ENCODE assay signal across 10 mouse cellular contexts in the genomic region with DNA sequence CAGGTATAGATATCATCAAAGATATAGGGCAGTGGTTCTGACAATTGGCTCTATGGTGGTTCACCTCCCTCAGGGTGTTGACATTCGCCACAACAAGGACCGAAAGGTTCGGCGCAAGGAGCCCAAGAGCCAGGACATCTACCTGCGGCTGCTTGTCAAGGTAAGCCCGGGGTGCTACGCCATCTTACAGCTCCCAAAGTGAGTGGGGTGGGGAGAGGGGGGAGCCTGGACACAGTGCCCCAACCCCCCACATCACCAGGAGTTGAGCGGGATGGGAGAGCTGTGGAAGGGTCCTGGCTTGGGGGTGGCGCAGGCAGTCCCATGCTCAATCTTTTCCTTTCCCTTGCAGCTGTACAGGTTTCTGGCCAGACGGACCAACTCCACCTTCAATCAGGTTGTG. TPM values are rescaled to one million over a fixed set of nuclear protein-coding genes. Genes with fewer than 3 reads are reported as not detected.
A peak's percentile ranks its signal among the peaks of the same experiment; 100 is the strongest.
DNase-seq lines count a peak whose midpoint lies in the region; ATAC-seq and TF ChIP-seq lines count a peak whose summit lies in the region.
"Had no signal": no experiment of that assay in that cellular context is flagged by ENCODE, and none has a peak within 500 bp of the region (broad histone marks: within the 10 kb centered on the region; RNA-seq: fewer than 3 reads in every experiment).

No protein-coding gene starts in this region.

- peaks cover 20% of the 10 kb centered on the region for H3K4me1 ChIP-seq in kidney, postnatal 0 days (replicated peaks; ENCODE audit: insufficient read depth, low read length)
- peaks cover 41% of the 10 kb centered on the region for H3K4me1 ChIP-seq in embryonic facial prominence, embryonic 13.5 days
- peaks cover 31% of the 10 kb centered on the region for H3K4me1 ChIP-seq in intestine, embryonic 14.5 days (replicated peaks; ENCODE audit: control insufficient read depth, insufficient read depth, low read length)

- peaks cover 21% of the 10 kb centered on the region; the same call in 1 of the 2 replicates for H3K36me3 ChIP-seq in kidney, postnatal 0 days (ENCODE audit: insufficient read depth, low read length)
- H3K36me3 ChIP-seq in embryonic facial prominence, embryonic 13.5 days: peaks cover 52% of the 10 kb centered on the region
- H3K36me3 ChIP-seq in intestine, embryonic 14.5 days (ENCODE audit: control insufficient read depth, insufficient read depth, low read length): peaks cover 54% of the 10 kb centered on the region
- no peaks in the 10 kb centered on the region for H3K36me3 ChIP-seq in myocyte (ENCODE audit: control insufficient read depth, insufficient read depth)

- H3K9me3 ChIP-seq in kidney, postnatal 0 days (replicated peaks; ENCODE audit: low read length): no peaks in the 10 kb centered on the region
- no peaks in the 10 kb centered on the region for H3K9me3 ChIP-seq in embryonic facial prominence, embryonic 13.5 days
- H3K9me3 ChIP-seq in intestine, embryonic 14.5 days (ENCODE audit: control insufficient read depth, low read length): no peaks in the 10 kb centered on the region

- H3K9ac ChIP-seq in kidney, postnatal 0 days (ENCODE audit: low read depth, low read length): peak overlapping the region; percentile 90
- peak overlapping the region; percentile 99 for H3K9ac ChIP-seq in embryonic facial prominence, embryonic 13.5 days
- peak overlapping the region; percentile 100 for H3K9ac ChIP-seq in intestine, embryonic 14.5 days (ENCODE audit: low read length)

- H3K27me3 ChIP-seq in kidney, postnatal 0 days (ENCODE audit: insufficient read depth, low read length): no peaks in the 10 kb centered on the region
- no peaks in the 10 kb centered on the region for H3K27me3 ChIP-seq in embryonic facial prominence, embryonic 13.5 days
- no peaks in the 10 kb centered on the region for H3K27me3 ChIP-seq in intestine, embryonic 14.5 days (replicated peaks; ENCODE audit: control insufficient read depth, insufficient read depth, low read length)
- no peaks in the 10 kb centered on the region for H3K27me3 ChIP-seq in myocyte (ENCODE audit: control insufficient read depth, insufficient read depth, insufficient read length)

- peaks cover 43% of the 10 kb centered on the region for H3K79me2 ChIP-seq in myocyte (ENCODE audit: control insufficient read depth, insufficient read depth)

- H3ac ChIP-seq in myocyte (ENCODE audit: control insufficient read depth, insufficient read length): peak overlapping the region; percentile 52

- TF ChIP-seq POLR2A in myocyte (IDR thresholded peaks at IDR 0.05; ENCODE audit: insufficient read length, low read depth): no peak

- WGBS in kidney, postnatal 0 days: 77% methylated on average over 10 of the region's 10 CpGs
- 83% methylated on average over 10 of the region's 10 CpGs for WGBS in embryonic facial prominence, embryonic 13.5 days
- 73% methylated on average over 10 of the region's 10 CpGs for WGBS in intestine, embryonic 14.5 days

- H3K4me3 ChIP-seq in kidney, postnatal 0 days (replicated peaks; ENCODE audit: low read depth, low read length): peak overlapping the region; percentile 88
- peak overlapping the region; percentile 83 for H3K4me3 ChIP-seq in embryonic facial prominence, embryonic 13.5 days
- peak overlapping the region; percentile 100 for H3K4me3 ChIP-seq in intestine, embryonic 14.5 days (ENCODE audit: low read depth, low read length)
- H3K4me3 ChIP-seq in myocyte: peak overlapping the region; percentile 96

- no peak for ATAC-seq in kidney, postnatal 0 days (replicated peaks; ENCODE audit: low FRiP score, low read depth)
- no peak for ATAC-seq in embryonic facial prominence, embryonic 13.5 days (ENCODE audit: insufficient number of reproducible peaks, insufficient read depth, low FRiP score, low TSS enrichment, low read depth)
- ATAC-seq in intestine, embryonic 14.5 days (replicated peaks; ENCODE audit: low FRiP score, low TSS enrichment, low read depth): no peak
- ATAC-seq in erythroid progenitor cell, adult 5-6 weeks (replicated peaks; ENCODE audit: low FRiP score, poor library complexity, severe bottlenecking): no peak
- no peak for ATAC-seq in frontal cortex, adult (ENCODE audit: low TSS enrichment)

- DNase-seq in kidney, postnatal 0 days (ENCODE audit: low spot score): no peak
- no peak for DNase-seq in kidney, postnatal 4 days
- DNase-seq in intestine, embryonic 14.5 days (ENCODE audit: low spot score): no peak
- no peak for DNase-seq in right cerebral cortex, postnatal 25 days
- DNase-seq: adrenal gland, postnatal 10 days had no signal

- H3K4me2 ChIP-seq in kidney, postnatal 0 days (ENCODE audit: low read length): peak overlapping the region; percentile 86
- H3K4me2 ChIP-seq in embryonic facial prominence, embryonic 13.5 days: peak overlapping the region; percentile 93
- H3K4me2 ChIP-seq in intestine, embryonic 14.5 days (ENCODE audit: low read length): peak overlapping the region; percentile 89
- H3K4me2 ChIP-seq in myocyte (ENCODE audit: low read depth): peak overlapping the region; percentile 96

- peak overlapping the region; percentile 91; the same call in 1 of the 2 replicates for H3K27ac ChIP-seq in kidney, postnatal 0 days
- peak overlapping the region; percentile 95 for H3K27ac ChIP-seq in embryonic facial prominence, embryonic 13.5 days
- H3K27ac ChIP-seq in intestine, embryonic 14.5 days (ENCODE audit: low read depth): 0 out of 2 replicates have a peak overlapping the region, but pooled peaks have one; percentile 95

- no peak for TF ChIP-seq CTCF in kidney, postnatal 0 days (IDR thresholded peaks at IDR 0.05; ENCODE audit: low read depth)

TF ChIP-seq in myocyte, 11 proteins besides CTCF, POLR2A, EP300 and RAD21:
- TF ChIP-seq USF1 (IDR thresholded peaks at IDR 0.05; ENCODE audit: low read depth): no peak
- no peak for TF ChIP-seq MYOG (IDR thresholded peaks at IDR 0.05; ENCODE audit: control insufficient read depth in 1 of 3, insufficient read depth in 1 of 3, insufficient read length in 2 of 3, low read depth in 2 of 3)

RNA-seq across cellular contexts. Expression of gene Sphk2, which starts 1.4 kb away (rescaled TPM):
- polyA plus RNA-seq in kidney, postnatal 0 days (2015; fragmentation: Nextera tagmentation; extraction: Ambion mirVana): 20.8 and 22.3 TPM in 2 replicates
- polyA plus RNA-seq in embryonic facial prominence, embryonic 13.5 days (2015; fragmentation: Nextera tagmentation; extraction: Ambion mirVana): 34.4 and 34.9 TPM in 2 replicates
- polyA plus RNA-seq in intestine, embryonic 14.5 days (2014; fragmentation: Nextera tagmentation; extraction: Ambion mirVana): 27.3 and 28.1 TPM in 2 replicates
- polyA plus RNA-seq in myocyte (2012; fragmentation: generic; extraction: Trizol): 22.8 TPM
- 9.6 and 12.6 TPM in 2 replicates for total RNA-seq in erythroid progenitor cell, adult 5-6 weeks (2015; ENCODE audit: low replicate concordance)
- 4.8 and 9.4 TPM in 2 replicates for total RNA-seq in erythroid progenitor cell, adult 5-6 weeks (2017; ENCODE audit: low replicate concordance)

RNA-seq across cellular contexts. Expression of gene Fam83e, which starts 1.8 kb away (rescaled TPM):
- 0.23 and 0.28 TPM in 2 replicates for polyA plus RNA-seq in kidney, postnatal 0 days (2015; fragmentation: Nextera tagmentation; extraction: Ambion mirVana)
- polyA plus RNA-seq in embryonic facial prominence, embryonic 13.5 days (2015; fragmentation: Nextera tagmentation; extraction: Ambion mirVana): 1.4 and 1.5 TPM in 2 replicates
- polyA plus RNA-seq in intestine, embryonic 14.5 days (2014; fragmentation: Nextera tagmentation; extraction: Ambion mirVana): 4.1 and 5.8 TPM in 2 replicates
- 0.18 TPM for polyA plus RNA-seq in myocyte (2012; fragmentation: generic; extraction: Trizol)
- not detected in 2 replicates for total RNA-seq in erythroid progenitor cell, adult 5-6 weeks (2015; ENCODE audit: low replicate concordance)
- total RNA-seq in erythroid progenitor cell, adult 5-6 weeks (2017; ENCODE audit: low replicate concordance): not detected in 2 replicates

RNA-seq across cellular contexts. Expression of gene Rpl18, which starts 3.9 kb away (rescaled TPM):
- 1,049 and 1,142 TPM in 2 replicates for polyA plus RNA-seq in kidney, postnatal 0 days (2015; fragmentation: Nextera tagmentation; extraction: Ambion mirVana)
- polyA plus RNA-seq in embryonic facial prominence, embryonic 13.5 days (2015; fragmentation: Nextera tagmentation; extraction: Ambion mirVana): 936 and 1,128 TPM in 2 replicates
- 1,434 and 1,450 TPM in 2 replicates for polyA plus RNA-seq in intestine, embryonic 14.5 days (2014; fragmentation: Nextera tagmentation; extraction: Ambion mirVana)
- polyA plus RNA-seq in myocyte (2012; fragmentation: generic; extraction: Trizol): 3,224 TPM
- total RNA-seq in erythroid progenitor cell, adult 5-6 weeks (2015; ENCODE audit: low replicate concordance): 522 and 544 TPM in 2 replicates
- 281 and 297 TPM in 2 replicates for total RNA-seq in erythroid progenitor cell, adult 5-6 weeks (2017; ENCODE audit: low replicate concordance)

RNA-seq across cellular contexts. Expression of gene Spaca4, which starts 6.4 kb away (rescaled TPM):
- not detected in 2 replicates for polyA plus RNA-seq in kidney, postnatal 0 days (2015; fragmentation: Nextera tagmentation; extraction: Ambion mirVana)
- polyA plus RNA-seq in embryonic facial prominence, embryonic 13.5 days (2015; fragmentation: Nextera tagmentation; extraction: Ambion mirVana): not detected in 2 replicates
- 0.45 TPM in 1 of 2 replicates, not detected in the other for polyA plus RNA-seq in intestine, embryonic 14.5 days (2014; fragmentation: Nextera tagmentation; extraction: Ambion mirVana)
- polyA plus RNA-seq in myocyte (2012; fragmentation: generic; extraction: Trizol): not detected
- total RNA-seq in erythroid progenitor cell, adult 5-6 weeks (2015; ENCODE audit: low replicate concordance): not detected in 2 replicates
- total RNA-seq in erythroid progenitor cell, adult 5-6 weeks (2017; ENCODE audit: low replicate concordance): not detected in 2 replicates
- total RNA-seq: adrenal gland, postnatal 10 days had no signal
- polyA plus RNA-seq: large intestine, adult 2 months had no signal

RNA-seq across cellular contexts. Expression of gene Dbp, which starts 14.3 kb away (rescaled TPM):
- polyA plus RNA-seq in kidney, postnatal 0 days (2015; fragmentation: Nextera tagmentation; extraction: Ambion mirVana): 8.4 and 8.6 TPM in 2 replicates
- 7.8 and 10.2 TPM in 2 replicates for polyA plus RNA-seq in embryonic facial prominence, embryonic 13.5 days (2015; fragmentation: Nextera tagmentation; extraction: Ambion mirVana)
- polyA plus RNA-seq in intestine, embryonic 14.5 days (2014; fragmentation: Nextera tagmentation; extraction: Ambion mirVana): 3.7 and 4.0 TPM in 2 replicates
- 26.2 TPM for polyA plus RNA-seq in myocyte (2012; fragmentation: generic; extraction: Trizol)
- total RNA-seq in erythroid progenitor cell, adult 5-6 weeks (2015; ENCODE audit: low replicate concordance): 1.3 and 2.5 TPM in 2 replicates
- total RNA-seq in erythroid progenitor cell, adult 5-6 weeks (2017; ENCODE audit: low replicate concordance): 1.7 and 2.6 TPM in 2 replicates
